Mouse (Mus musculus): Measurements from ENCODE around the gene Otop3.

DNA sequence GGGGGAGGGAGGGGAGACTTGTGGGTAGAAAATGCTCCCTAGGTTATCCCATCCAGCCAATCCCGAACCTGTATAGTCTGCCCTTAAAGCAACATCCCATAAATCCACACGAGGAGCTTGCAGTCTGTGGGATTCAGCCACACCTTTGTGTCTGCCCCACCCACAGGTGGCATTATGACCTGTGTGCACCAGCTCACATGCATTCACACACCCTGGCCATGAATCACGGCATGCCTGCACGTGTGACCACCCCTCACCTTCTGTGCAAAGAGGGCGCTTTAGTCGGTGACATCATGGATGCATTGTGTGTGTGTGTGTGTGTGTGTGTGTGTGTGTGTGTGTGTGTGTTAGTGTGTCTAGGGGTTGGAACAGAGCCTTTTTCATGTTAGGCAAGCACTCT is 7.3 kb downstream of the Otop3 start:
- no peak for TF ChIP-seq CTCF (IDR thresholded peaks at IDR 0.05; ENCODE audit: control insufficient read depth, insufficient read depth, insufficient read length)
- no peak for TF ChIP-seq MAX (IDR thresholded peaks at IDR 0.05)
- TF ChIP-seq USF1 (IDR thresholded peaks at IDR 0.05; ENCODE audit: low read depth): no peak

All from C2C12 (cell line).